Mouse (Mus musculus) ES-Bruce4 (cell line): ENCODE measurements at regions not wholly inside any gene's neighbourhood (a gene's known extent, or its start where the extent isn't known, plus 50 kb on each side); places are given as distances from the start of the nearest gene placed in this dataset.
A peak's percentile ranks its signal among the peaks of the same experiment; 100 is the strongest.
"Not testable (repeated sequence)": the region's sequence is repeated elsewhere in the genome, so short reads cannot be mapped to it uniquely, and the experiment has no call there.

Source experiments
- H3K27ac ChIP-seq: 2 replicates; pipeline ENCODE4 v1.5.1; 2012; ENCODE audit warnings: low read length, inconsistent platforms; ENCODE audit not compliant: insufficient read depth
- H3K27me3 ChIP-seq: 2 replicates; pipeline ENCODE4 v1.6.1; 2012; ENCODE audit warnings: mild to moderate bottlenecking, low read length, inconsistent platforms; ENCODE audit not compliant: control insufficient read depth, poor library complexity, insufficient read depth, severe bottlenecking
- H3K36me3 ChIP-seq: 2 replicates; pipeline ENCODE4 v1.6.1; 2012; ENCODE audit warnings: inconsistent platforms, mild to moderate bottlenecking, low read length, moderate library complexity; ENCODE audit not compliant: control insufficient read depth, poor library complexity, insufficient read depth, severe bottlenecking
- H3K4me1 ChIP-seq: one replicate; pipeline ENCODE4 v1.8.1; 2011; ENCODE audit warnings: low read length; ENCODE audit not compliant: control insufficient read depth, insufficient read depth
- H3K4me3 ChIP-seq: 2 replicates; pipeline ENCODE4 v1.5.1; 2011; ENCODE audit warnings: low read depth, mild to moderate bottlenecking, low read length
- H3K9ac ChIP-seq: 2 replicates; pipeline ENCODE4 v1.6.1; 2012; ENCODE audit warnings: low read depth, mild to moderate bottlenecking, inconsistent platforms; ENCODE audit not compliant: poor library complexity, severe bottlenecking
- H3K9me3 ChIP-seq: replicated peaks from 2 replicates; pipeline ENCODE4 v1.6.1; 2012; ENCODE audit warnings: mild to moderate bottlenecking, low read length, inconsistent platforms; ENCODE audit not compliant: control insufficient read depth, poor library complexity, insufficient read depth, severe bottlenecking
- CTCF ChIP-seq: IDR thresholded peaks from one replicate; pipeline ENCODE4 v1.8.1; 2011; ENCODE audit warnings: low read depth, low read length
- EP300 ChIP-seq: IDR thresholded peaks from 2 replicates; pipeline ENCODE4 v1.6.1; 2011; ENCODE audit warnings: low read depth, low read length; ENCODE audit not compliant: insufficient read depth
- POLR2A ChIP-seq: IDR thresholded peaks from one replicate; pipeline ENCODE4 v1.8.1; 2011; ENCODE audit warnings: low read length; ENCODE audit not compliant: insufficient read depth

- H3K9ac ChIP-seq, H3K4me1 ChIP-seq, H3K4me3 ChIP-seq, H3K27ac ChIP-seq, H3K36me3 ChIP-seq, H3K9me3 ChIP-seq, H3K27me3 ChIP-seq: not testable (repeated sequence)
- TF ChIP-seq CTCF, result peak; percentile 23
Measured at GRCm38 (mm10) chr12:18207941-18208340, 306.4 kb upstream of the 5730507C01Rik start.

- H3K9me3 ChIP-seq, H3K27me3 ChIP-seq, H3K27ac ChIP-seq, H3K4me3 ChIP-seq, H3K36me3 ChIP-seq, H3K4me1 ChIP-seq, H3K9ac ChIP-seq: not testable (repeated sequence)
Measured at GRCm38 (mm10) chr12:18216432-18216926, 297.8 kb upstream of the 5730507C01Rik start.

- TF ChIP-seq POLR2A, result no peak
- H3K36me3 ChIP-seq, result no peaks in the 10 kb centered on the region
- no peaks in the 10 kb centered on the region for H3K27me3 ChIP-seq
- H3K4me3 ChIP-seq, result no peak overlapping the region
- H3K9ac ChIP-seq, result no peak overlapping the region
- H3K9me3 ChIP-seq, result peaks cover 5% of the 10 kb centered on the region; the same call in 1 of the 2 replicates
- H3K27ac ChIP-seq, result no peak overlapping the region
- H3K4me1 ChIP-seq, result no peaks in the 10 kb centered on the region
Measured at GRCm38 (mm10) chr12:18224516-18224915, 289.8 kb upstream of the 5730507C01Rik start.

GRCm38 (mm10) chr12:18226691-18227090, 287.6 kb upstream of the 5730507C01Rik start:
- no peak overlapping the region for H3K4me3 ChIP-seq
- no peak overlapping the region for H3K9ac ChIP-seq
- H3K9me3 ChIP-seq, result peaks cover 18% of the 10 kb centered on the region
- TF ChIP-seq CTCF (no peak), POLR2A (no peak), EP300 (no peak)
- H3K27ac ChIP-seq, result no peak overlapping the region
- no peaks in the 10 kb centered on the region for H3K27me3 ChIP-seq
- no peaks in the 10 kb centered on the region for H3K4me1 ChIP-seq
- H3K36me3 ChIP-seq, result no peaks in the 10 kb centered on the region

- H3K27me3 ChIP-seq, H3K4me1 ChIP-seq, H3K36me3 ChIP-seq, H3K4me3 ChIP-seq, H3K9ac ChIP-seq, H3K27ac ChIP-seq: not testable (repeated sequence)
- peaks cover 27% of the 10 kb centered on the region for H3K9me3 ChIP-seq
Measured at GRCm38 (mm10) chr12:18231896-18232295, 282.4 kb upstream of the 5730507C01Rik start.

- not testable (repeated sequence) for H3K4me1 ChIP-seq, H3K27ac ChIP-seq, H3K27me3 ChIP-seq, H3K4me3 ChIP-seq, H3K9ac ChIP-seq, H3K36me3 ChIP-seq
- peaks cover 35% of the 10 kb centered on the region for H3K9me3 ChIP-seq
Measured at GRCm38 (mm10) chr12:18236330-18236729, 278.0 kb upstream of the 5730507C01Rik start.

GRCm38 (mm10) chr12:18237549-18237948, 276.8 kb upstream of the 5730507C01Rik start:
- Histone ChIP-seq H3K9me3 (peaks cover 35% of the 10 kb centered on the region), H3K9ac (no peak overlapping the region), H3K27ac (no peak overlapping the region), H3K27me3 (no peaks in the 10 kb centered on the region), H3K4me3 (no peak overlapping the region), H3K4me1 (no peaks in the 10 kb centered on the region), H3K36me3 (no peaks in the 10 kb centered on the region)
- no peak for TF ChIP-seq POLR2A
- peak; percentile 44 for TF ChIP-seq CTCF
